Comparison of ENCODE assay signal across 9 mouse cellular contexts in the genomic region with DNA sequence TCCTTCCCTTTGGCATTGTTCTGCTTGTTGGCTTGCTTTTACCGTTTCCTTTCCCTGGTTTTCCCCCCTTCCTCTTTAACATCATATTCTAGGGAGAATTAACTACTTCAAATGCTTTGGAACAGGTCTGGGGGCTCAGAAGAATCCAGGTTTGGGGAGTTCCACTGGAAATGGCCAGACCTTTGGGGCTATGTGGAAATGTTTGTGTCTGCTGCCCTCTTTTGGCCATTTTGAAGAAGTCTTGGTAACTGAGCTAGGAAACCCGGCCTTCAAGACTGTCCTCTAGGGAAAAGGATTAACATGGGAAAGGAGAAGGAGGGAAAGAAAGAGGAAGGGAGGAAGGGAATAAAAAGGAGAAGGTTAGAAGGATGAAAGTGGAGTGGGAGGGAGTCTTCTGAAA. TPM values are rescaled to one million over a fixed set of nuclear protein-coding genes. Genes with fewer than 3 reads are reported as not detected.
DNase-seq lines count a peak whose midpoint lies in the region; ATAC-seq and TF ChIP-seq lines count a peak whose summit lies in the region.
"Had no signal": no experiment of that assay in that cellular context is flagged by ENCODE, and none has a peak within 500 bp of the region (broad histone marks: within the 10 kb centered on the region; RNA-seq: fewer than 3 reads in every experiment).

No protein-coding gene starts in this region.

- no peaks in the 10 kb centered on the region for H3K27me3 ChIP-seq in intestine, postnatal 0 days (replicated peaks; ENCODE audit: control insufficient read depth, insufficient read depth, low read length)
- no peaks in the 10 kb centered on the region for H3K27me3 ChIP-seq in intestine, embryonic 15.5 days (replicated peaks)
- no peaks in the 10 kb centered on the region for H3K27me3 ChIP-seq in embryonic facial prominence, embryonic 10.5 days (replicated peaks; ENCODE audit: low read depth, poor library complexity, severe bottlenecking)
- H3K27me3 ChIP-seq in midbrain, embryonic 15.5 days (replicated peaks) = no peaks in the 10 kb centered on the region
- H3K27me3 ChIP-seq: embryonic facial prominence, embryonic 12.5 days had no signal

- peak; percentile 22 for DNase-seq in Muller cell, postnatal 12 days (ENCODE audit: inconsistent ontology term)
- peak; percentile 17 for DNase-seq in embryonic facial prominence, embryonic 10.5 days (ENCODE audit: low spot score)
- no peak for DNase-seq in heart, adult 9 months (ENCODE audit: low spot score in 2 of 2)
- no peak for DNase-seq in urinary bladder, postnatal 14 days (ENCODE audit: low spot score)

- H3K9ac ChIP-seq in intestine, postnatal 0 days (ENCODE audit: low read depth, low read length) = no peak overlapping the region
- no peak overlapping the region for H3K9ac ChIP-seq in intestine, embryonic 15.5 days
- no peak overlapping the region for H3K9ac ChIP-seq in midbrain, embryonic 15.5 days
- H3K9ac ChIP-seq: embryonic facial prominence, embryonic 12.5 days had no signal

- H3K36me3 ChIP-seq in intestine, postnatal 0 days (ENCODE audit: control insufficient read depth, insufficient read depth) = no peaks in the 10 kb centered on the region
- no peaks in the 10 kb centered on the region for H3K36me3 ChIP-seq in intestine, embryonic 15.5 days
- H3K36me3 ChIP-seq in embryonic facial prominence, embryonic 10.5 days (replicated peaks) = no peaks in the 10 kb centered on the region
- H3K36me3 ChIP-seq in midbrain, embryonic 15.5 days (replicated peaks) = no peaks in the 10 kb centered on the region
- H3K36me3 ChIP-seq: embryonic facial prominence, embryonic 12.5 days had no signal

- no peak overlapping the region for H3K4me3 ChIP-seq in intestine, postnatal 0 days (ENCODE audit: low read depth, low read length)
- no peak overlapping the region for H3K4me3 ChIP-seq in intestine, embryonic 15.5 days (replicated peaks)
- H3K4me3 ChIP-seq in embryonic facial prominence, embryonic 10.5 days = no peak overlapping the region
- H3K4me3 ChIP-seq in midbrain, embryonic 15.5 days = no peak overlapping the region
- H3K4me3 ChIP-seq: embryonic facial prominence, embryonic 12.5 days had no signal

- no peak overlapping the region for H3K4me2 ChIP-seq in intestine, postnatal 0 days (replicated peaks; ENCODE audit: low read depth)
- no peak overlapping the region for H3K4me2 ChIP-seq in intestine, embryonic 15.5 days (replicated peaks)
- no peak overlapping the region for H3K4me2 ChIP-seq in midbrain, embryonic 15.5 days
- H3K4me2 ChIP-seq: embryonic facial prominence, embryonic 12.5 days had no signal

- H3K27ac ChIP-seq in intestine, postnatal 0 days (ENCODE audit: low read depth, low read length) = no peak overlapping the region
- no peak overlapping the region for H3K27ac ChIP-seq in intestine, embryonic 15.5 days
- no peak overlapping the region for H3K27ac ChIP-seq in embryonic facial prominence, embryonic 10.5 days (replicated peaks)
- no peak overlapping the region for H3K27ac ChIP-seq in midbrain, embryonic 15.5 days
- H3K27ac ChIP-seq: embryonic facial prominence, embryonic 12.5 days had no signal

- H3K4me1 ChIP-seq in intestine, postnatal 0 days (replicated peaks; ENCODE audit: control insufficient read depth, insufficient read depth, low read length) = no peaks in the 10 kb centered on the region
- H3K4me1 ChIP-seq in intestine, embryonic 15.5 days (replicated peaks) = no peaks in the 10 kb centered on the region
- no peaks in the 10 kb centered on the region for H3K4me1 ChIP-seq in embryonic facial prominence, embryonic 10.5 days
- H3K4me1 ChIP-seq in midbrain, embryonic 15.5 days = no peaks in the 10 kb centered on the region
- H3K4me1 ChIP-seq: embryonic facial prominence, embryonic 12.5 days had no signal

- no peaks in the 10 kb centered on the region for H3K9me3 ChIP-seq in intestine, postnatal 0 days (ENCODE audit: control insufficient read depth)
- H3K9me3 ChIP-seq in intestine, embryonic 15.5 days = no peaks in the 10 kb centered on the region
- no peaks in the 10 kb centered on the region for H3K9me3 ChIP-seq in embryonic facial prominence, embryonic 10.5 days
- H3K9me3 ChIP-seq in midbrain, embryonic 15.5 days = no peaks in the 10 kb centered on the region
- H3K9me3 ChIP-seq: embryonic facial prominence, embryonic 12.5 days had no signal

- TF ChIP-seq CTCF in intestine, postnatal 0 days (IDR thresholded peaks at IDR 0.05; ENCODE audit: low read depth) = peak; percentile 65

- no peak for ATAC-seq in intestine, postnatal 0 days
- ATAC-seq in intestine, embryonic 15.5 days = no peak
- 0 out of 2 replicates have a peak, but pooled peaks have one; percentile 58 for ATAC-seq in midbrain, embryonic 15.5 days (replicated peaks)
- ATAC-seq in erythroid progenitor cell, adult 5-6 weeks (replicated peaks; ENCODE audit: low FRiP score, poor library complexity, severe bottlenecking) = no peak

- WGBS in intestine, postnatal 0 days = 14% methylated on average over 2 of the region's 2 CpGs
- 10% methylated on average over 2 of the region's 2 CpGs for WGBS in intestine, embryonic 15.5 days
- WGBS in embryonic facial prominence, embryonic 10.5 days = 18% methylated on average over 2 of the region's 2 CpGs
- 14% methylated on average over 2 of the region's 2 CpGs for WGBS in midbrain, embryonic 15.5 days

RNA-seq across cellular contexts. Expression of a gene that starts 36.4 kb away (rescaled TPM):
- 138 TPM in 2 replicates for polyA plus RNA-seq in intestine, postnatal 0 days (2015; fragmentation: Nextera tagmentation; extraction: Ambion mirVana)
- 261 and 297 TPM in 2 replicates for polyA plus RNA-seq in intestine, embryonic 15.5 days (2015; fragmentation: Nextera tagmentation; extraction: Ambion mirVana)
- polyA plus RNA-seq in embryonic facial prominence, embryonic 10.5 days (2016; fragmentation: Nextera tagmentation; extraction: Ambion mirVana) = 369 and 400 TPM in 2 replicates
- 443 and 463 TPM in 2 replicates for polyA plus RNA-seq in midbrain, embryonic 15.5 days (2015; fragmentation: Nextera tagmentation; extraction: Ambion mirVana)
- 19.8 and 78.8 TPM in 2 replicates for total RNA-seq in erythroid progenitor cell, adult 5-6 weeks (2015; ENCODE audit: low replicate concordance)
- 54.2 and 66.1 TPM in 2 replicates for total RNA-seq in erythroid progenitor cell, adult 5-6 weeks (2017; ENCODE audit: low replicate concordance)

RNA-seq across cellular contexts. Expression of a gene that starts 46.5 kb away (rescaled TPM):
- 38.0 and 41.4 TPM in 2 replicates for polyA plus RNA-seq in intestine, postnatal 0 days (2015; fragmentation: Nextera tagmentation; extraction: Ambion mirVana)
- polyA plus RNA-seq in intestine, embryonic 15.5 days (2015; fragmentation: Nextera tagmentation; extraction: Ambion mirVana) = 78.4 and 87.5 TPM in 2 replicates
- polyA plus RNA-seq in embryonic facial prominence, embryonic 10.5 days (2016; fragmentation: Nextera tagmentation; extraction: Ambion mirVana) = 106 and 109 TPM in 2 replicates
- 66.2 and 68.3 TPM in 2 replicates for polyA plus RNA-seq in midbrain, embryonic 15.5 days (2015; fragmentation: Nextera tagmentation; extraction: Ambion mirVana)
- 15.5 and 41.5 TPM in 2 replicates for total RNA-seq in erythroid progenitor cell, adult 5-6 weeks (2015; ENCODE audit: low replicate concordance)
- 10.7 and 16.4 TPM in 2 replicates for total RNA-seq in erythroid progenitor cell, adult 5-6 weeks (2017; ENCODE audit: low replicate concordance)

Comparison
In these comparisons a context has a peak if more than half of its experiments do, and no peak if none do; other contexts are left out.
1. DNase-seq: peak in Muller cell, postnatal 12 days (single experiment) and embryonic facial prominence, embryonic 10.5 days (single experiment); none in heart, adult 9 months (0 of 2) and urinary bladder, postnatal 14 days (single experiment).